Mouse (Mus musculus): ENCODE results near the gene Gm10428.

GRCm38 (mm10) chr11:62742261-62742957, 10.5 kb upstream of the Gm10428 start:
- no peak for TF ChIP-seq CTCF (conservative IDR thresholded peaks at IDR 0.05; ENCODE audit: insufficient read depth, insufficient read length, low read depth, low read length)
- no peak for TF ChIP-seq POLR2A (IDR thresholded peaks at IDR 0.05; ENCODE audit: low read depth, low read length)
